Mouse (Mus musculus) liver, postnatal 0 days (tissue): ENCODE measurements around the gene Kcnj15.

Experiments used
- CTCF ChIP-seq: sonication (generic); IDR thresholded peaks from 2 replicates; pipeline ENCODE4 v1.5.1; 2016; ENCODE audit warnings: antibody characterized with exemption, low read depth
- EP300 ChIP-seq: IDR thresholded peaks from 2 replicates; pipeline ENCODE4 v1.6.1; 2016; ENCODE audit warnings: antibody characterized with exemption, low read depth, mild to moderate bottlenecking

GRCm38 (mm10) chr16:95285043-95285442 is 27.7 kb downstream of the Kcnj15 start:
- TF ChIP-seq CTCF (no peak), EP300 (no peak)
